Comparison of ENCODE assay signal across 8 mouse cellular contexts in the genomic region with DNA sequence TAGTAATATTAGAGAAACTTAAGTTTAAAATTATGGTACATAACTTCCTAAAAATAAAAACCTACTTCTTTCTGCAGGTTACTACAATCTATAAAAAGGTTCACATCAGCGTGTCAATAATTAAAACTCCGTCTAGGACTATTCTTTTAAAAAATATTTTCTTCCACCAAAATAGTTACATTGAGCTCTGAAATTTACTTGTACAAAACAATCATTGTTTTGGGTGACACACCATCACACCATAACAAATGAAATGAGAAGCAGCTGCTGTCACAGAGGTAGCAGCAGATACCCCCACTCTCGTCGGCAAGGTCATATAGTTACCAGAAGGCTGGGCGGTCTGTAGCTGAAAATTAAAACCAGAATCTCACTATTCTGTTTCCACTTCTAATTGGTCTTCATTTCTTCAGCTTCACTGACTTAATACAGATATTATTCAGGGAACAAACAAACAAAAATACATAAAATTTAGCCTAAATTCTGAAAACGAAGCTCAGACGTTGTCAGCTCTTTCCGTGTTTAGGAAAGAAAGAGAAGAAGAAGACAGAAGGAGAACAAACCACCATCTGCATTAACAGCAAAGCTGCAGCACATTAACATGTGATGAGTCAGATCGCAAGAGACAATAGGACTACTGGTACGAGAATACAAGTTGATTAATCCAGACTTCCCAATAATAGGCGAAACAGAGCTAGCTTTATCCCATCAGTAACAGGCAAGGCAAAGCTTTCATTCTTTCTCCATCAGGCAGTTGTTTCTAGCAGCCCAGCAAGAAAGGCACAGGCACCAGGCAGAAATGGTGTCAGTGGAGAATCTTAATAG. TPM values are rescaled to one million over a fixed set of nuclear protein-coding genes. Genes with fewer than 3 reads are reported as not detected.
DNase-seq lines count a peak whose midpoint lies in the region; ATAC-seq and TF ChIP-seq lines count a peak whose summit lies in the region.

No protein-coding gene starts in this region.

- DNase-seq in cerebellum, postnatal 4 days (ENCODE audit: low spot score in 2 of 2), result no peak
- peak; percentile 72 for DNase-seq in 416B (ENCODE audit: low read depth)
- peak; percentile 68 for DNase-seq in embryonic facial prominence, embryonic 11.5 days (ENCODE audit: low spot score)
- DNase-seq in induced T-regulatory cell, adult 2 months (ENCODE audit: low read depth), result peak; percentile 43
- no peak for DNase-seq in liver, postnatal 0 days
- DNase-seq in thymus, postnatal 0 days (ENCODE audit: low spot score), result peak; percentile 28
- no peak for DNase-seq in spleen, postnatal 4 days (ENCODE audit: low spot score in 2 of 2)

- H3K27me3 ChIP-seq in embryonic facial prominence, embryonic 11.5 days (ENCODE audit: control insufficient read depth, insufficient read depth, low read length), result no peaks in the 10 kb centered on the region
- H3K27me3 ChIP-seq in liver, postnatal 0 days (ENCODE audit: insufficient read depth, low read length), result no peaks in the 10 kb centered on the region

- H3K9me3 ChIP-seq in embryonic facial prominence, embryonic 11.5 days (replicated peaks; ENCODE audit: control insufficient read depth, low read length), result no peaks in the 10 kb centered on the region
- no peaks in the 10 kb centered on the region for H3K9me3 ChIP-seq in liver, postnatal 0 days (ENCODE audit: low read length)

- H3K4me1 ChIP-seq in embryonic facial prominence, embryonic 11.5 days (ENCODE audit: control insufficient read depth, insufficient read depth, low read length), result no peaks in the 10 kb centered on the region
- H3K4me1 ChIP-seq in liver, postnatal 0 days (ENCODE audit: insufficient read depth), result no peaks in the 10 kb centered on the region

- no peaks in the 10 kb centered on the region for H3K36me3 ChIP-seq in embryonic facial prominence, embryonic 11.5 days (replicated peaks; ENCODE audit: control insufficient read depth, insufficient read depth, low read depth, low read length)
- H3K36me3 ChIP-seq in liver, postnatal 0 days (replicated peaks; ENCODE audit: insufficient read depth, low read length), result no peaks in the 10 kb centered on the region

- no peak overlapping the region for H3K4me2 ChIP-seq in embryonic facial prominence, embryonic 11.5 days (ENCODE audit: low read depth, low read length)
- peak overlapping the region; percentile 66 for H3K4me2 ChIP-seq in liver, postnatal 0 days (ENCODE audit: low read depth, low read length)

- no peak for TF ChIP-seq CTCF in liver, postnatal 0 days (IDR thresholded peaks at IDR 0.05; ENCODE audit: low read depth)

- no peak for TF ChIP-seq EP300 in liver, postnatal 0 days (IDR thresholded peaks at IDR 0.05; ENCODE audit: low read depth)

- H3K9ac ChIP-seq in embryonic facial prominence, embryonic 11.5 days (replicated peaks; ENCODE audit: low read length), result no peak overlapping the region
- peak overlapping the region; percentile 53 for H3K9ac ChIP-seq in liver, postnatal 0 days (replicated peaks)

- no peak overlapping the region for H3K4me3 ChIP-seq in embryonic facial prominence, embryonic 11.5 days (ENCODE audit: low read depth, low read length)
- peak overlapping the region; percentile 44 for H3K4me3 ChIP-seq in liver, postnatal 0 days (ENCODE audit: low read depth, low read length)

- 0 out of 2 replicates have a peak, but pooled peaks have one; percentile 28 for ATAC-seq in cerebellum, adult (ENCODE audit: insufficient number of reproducible peaks, low FRiP score, low TSS enrichment)
- ATAC-seq in embryonic facial prominence, embryonic 11.5 days (replicated peaks; ENCODE audit: insufficient number of reproducible peaks, low FRiP score, low TSS enrichment, low read depth), result 0 out of 2 replicates have a peak, but pooled peaks have one; percentile 62
- ATAC-seq in liver, postnatal 0 days, result no peak

- 29% methylated on average over 11 of the region's 11 CpGs for WGBS in embryonic facial prominence, embryonic 11.5 days
- 38% methylated on average over 11 of the region's 11 CpGs for WGBS in liver, postnatal 0 days (ENCODE audit: insufficient replicate concordance)

- 0 out of 2 replicates have a peak overlapping the region, but pooled peaks have one; percentile 63 for H3K27ac ChIP-seq in embryonic facial prominence, embryonic 11.5 days (replicated peaks; ENCODE audit: low read depth, low read length)
- peak overlapping the region; percentile 70 for H3K27ac ChIP-seq in liver, postnatal 0 days (ENCODE audit: low read depth)

RNA-seq across cellular contexts. Expression of a gene that starts 49.8 kb away (rescaled TPM):
- polyA plus RNA-seq in embryonic facial prominence, embryonic 11.5 days (2014; fragmentation: Nextera tagmentation; extraction: Ambion mirVana), result 9.6 and 10.0 TPM in 2 replicates
- 3.2 TPM in 2 replicates for polyA plus RNA-seq in liver, postnatal 0 days (2015; fragmentation: Nextera tagmentation; extraction: Ambion mirVana)
- polyA plus RNA-seq in thymus, postnatal 0 days (2015; fragmentation: Nextera tagmentation; extraction: Ambion mirVana), result 9.2 and 11.1 TPM in 2 replicates

Comparison
In these comparisons a context has a peak if more than half of its experiments do, and no peak if none do; other contexts are left out.
1. DNase-seq: peak in 416B (single experiment), embryonic facial prominence, embryonic 11.5 days (single experiment), induced T-regulatory cell, adult 2 months (single experiment) and thymus, postnatal 0 days (single experiment); none in cerebellum, postnatal 4 days (0 of 2), liver, postnatal 0 days (single experiment) and spleen, postnatal 4 days (0 of 2).